ENCODE assay signal across 12 mouse cellular contexts in genomic region chr17:56488028-56488427, GRCm38 (mm10). TPM values are rescaled to one million over a fixed set of nuclear protein-coding genes. Genes with fewer than 3 reads are reported as not detected.
DNase-seq lines count a peak whose midpoint lies in the region; ATAC-seq lines count a peak whose summit lies in the region.
"Had no signal": no experiment of that assay in that cellular context is flagged by ENCODE, and none has a peak within 500 bp of the region (broad histone marks: within the 10 kb centered on the region; RNA-seq: fewer than 3 reads in every experiment).

No protein-coding gene starts in this region.

- H3K4me3 ChIP-seq in forebrain, embryonic 16.5 days (replicated peaks; ENCODE audit: low read length) = no peak overlapping the region
- no peak overlapping the region for H3K4me3 ChIP-seq in midbrain, embryonic 12.5 days

- peak; percentile 47 for DNase-seq in right cerebral cortex, postnatal 14 days
- DNase-seq in right cerebral cortex, postnatal 36 days (ENCODE audit: low spot score in 2 of 2) = no peak
- DNase-seq in yolk sac, embryonic 10.5 days (ENCODE audit: low spot score) = peak; percentile 21
- no peak for DNase-seq in cerebellum, adult 8-10 months
- DNase-seq in heart, adult 8-10 months (ENCODE audit: low spot score) = no peak
- no peak for DNase-seq in cerebellum, postnatal 25 days
- DNase-seq: spleen, adult 18-20 months had no signal

- ATAC-seq in forebrain, embryonic 16.5 days = peak; percentile 73
- ATAC-seq in midbrain, embryonic 12.5 days (ENCODE audit: low FRiP score, low read depth) = peak; percentile 90

- H3K4me2 ChIP-seq in forebrain, embryonic 16.5 days (ENCODE audit: low read length) = no peak overlapping the region
- H3K4me2 ChIP-seq in midbrain, embryonic 12.5 days (replicated peaks) = peak overlapping the region; percentile 32

- H3K9me3 ChIP-seq in forebrain, embryonic 16.5 days (ENCODE audit: control insufficient read depth, low read length) = no peaks in the 10 kb centered on the region
- H3K9me3 ChIP-seq in midbrain, embryonic 12.5 days = peaks cover 14% of the 10 kb centered on the region

- WGBS in forebrain, embryonic 16.5 days = 3% methylated on average over 12 of the region's 12 CpGs
- WGBS in midbrain, embryonic 12.5 days = 3% methylated on average over 12 of the region's 12 CpGs

- H3K9ac ChIP-seq in forebrain, embryonic 16.5 days (replicated peaks; ENCODE audit: low read depth, low read length) = no peak overlapping the region
- no peak overlapping the region for H3K9ac ChIP-seq in midbrain, embryonic 12.5 days (replicated peaks)
- H3K9ac ChIP-seq: liver, embryonic 14.5 days had no signal

- peak overlapping the region; percentile 75 for H3K27ac ChIP-seq in forebrain, embryonic 16.5 days (ENCODE audit: low read length)
- peak overlapping the region; percentile 90 for H3K27ac ChIP-seq in midbrain, embryonic 12.5 days (replicated peaks)
- H3K27ac ChIP-seq: liver, embryonic 14.5 days had no signal

- H3K27me3 ChIP-seq in forebrain, embryonic 16.5 days (replicated peaks; ENCODE audit: control insufficient read depth, insufficient read depth, low read length) = no peaks in the 10 kb centered on the region
- no peaks in the 10 kb centered on the region for H3K27me3 ChIP-seq in midbrain, embryonic 12.5 days

- peaks cover 20% of the 10 kb centered on the region for H3K4me1 ChIP-seq in forebrain, embryonic 16.5 days (replicated peaks; ENCODE audit: control insufficient read depth, insufficient read depth, low read length)
- H3K4me1 ChIP-seq in midbrain, embryonic 12.5 days = peaks cover 32% of the 10 kb centered on the region

- H3K36me3 ChIP-seq in forebrain, embryonic 16.5 days (ENCODE audit: control insufficient read depth, insufficient read depth) = no peaks in the 10 kb centered on the region
- no peaks in the 10 kb centered on the region for H3K36me3 ChIP-seq in midbrain, embryonic 12.5 days

RNA-seq across cellular contexts. Expression of gene Ptprs, which starts 11.7 kb away (rescaled TPM):
- 359 and 391 TPM in 2 replicates for polyA plus RNA-seq in forebrain, embryonic 16.5 days (2015; fragmentation: Nextera tagmentation; extraction: Ambion mirVana)
- polyA plus RNA-seq in midbrain, embryonic 12.5 days (2016; fragmentation: Nextera tagmentation; extraction: Ambion mirVana) = 290 and 332 TPM in 2 replicates
- 10 to 100 TPM; 54.3 to 66.4 (median 60.0) TPM for total RNA-seq in heart, adult 8-10 months (2022)

RNA-seq across cellular contexts. Expression of gene Znrf4, which starts 24.2 kb away (rescaled TPM):
- polyA plus RNA-seq in forebrain, embryonic 16.5 days (2015; fragmentation: Nextera tagmentation; extraction: Ambion mirVana) = 0.21 TPM in 1 of 2 replicates, not detected in the other
- polyA plus RNA-seq in midbrain, embryonic 12.5 days (2016; fragmentation: Nextera tagmentation; extraction: Ambion mirVana) = not detected in 2 replicates
- not detected for total RNA-seq in heart, adult 8-10 months (2022)
- total RNA-seq: common myeloid progenitor, adult 5-6 weeks had no signal
- polyA plus RNA-seq: heart, embryonic 16.5 days; liver, embryonic 14.5 days had no signal

Comparison
In these comparisons a context has a peak if more than half of its experiments do, and no peak if none do; other contexts are left out.
1. DNase-seq: peak in right cerebral cortex, postnatal 14 days (single experiment) and yolk sac, embryonic 10.5 days (single experiment); none in right cerebral cortex, postnatal 36 days (0 of 2), cerebellum, adult 8-10 months (single experiment), heart, adult 8-10 months (single experiment) and cerebellum, postnatal 25 days (0 of 2).